Mouse (Mus musculus) bone marrow macrophage, adult 2 months (primary cell): Measurements from ENCODE around the gene Tmem207.

Source experiments
- CTCF ChIP-seq: IDR thresholded peaks from 2 replicates; pipeline ENCODE4 v1.5.1; 2012; ENCODE audit warnings: low read depth, mild to moderate bottlenecking, low read length, moderate library complexity
- POLR2A ChIP-seq: IDR thresholded peaks from 2 replicates; pipeline ENCODE4 v1.6.1; 2012; ENCODE audit warnings: mild to moderate bottlenecking, low read depth, low read length, borderline replicate concordance

- TF ChIP-seq CTCF: no peak
- TF ChIP-seq POLR2A: no peak
Measured at GRCm38 (mm10) chr16:26456182-26456581, 70.4 kb downstream of the Tmem207 start.
